Mouse (Mus musculus) midbrain, embryonic 12.5 days (tissue): Measurements from ENCODE around the gene Gm9837. TPM values are rescaled to one million over a fixed set of nuclear protein-coding genes. Genes with fewer than 3 reads are reported as not detected.

ENCODE experiments used
- ATAC-seq: fragments of 200-750 bp; cut with Nextera tagmentation; 2 replicates; pipeline ENCODE4 v1.8.0; 2017; ENCODE audit warnings: low read depth, moderate TSS enrichment, moderate library complexity; ENCODE audit not compliant: low FRiP score
- H3K27ac ChIP-seq: fragments of 300-500 bp; sonication (generic); replicated peaks from 2 replicates; pipeline ENCODE4 v1.5.1; 2016; ENCODE audit warnings: mild to moderate bottlenecking
- H3K27me3 ChIP-seq: fragments of 300-500 bp; sonication (generic); 2 replicates; pipeline ENCODE4 v1.6.1; 2016; ENCODE audit warnings: mild to moderate bottlenecking
- H3K36me3 ChIP-seq: fragments of 300-500 bp; sonication (generic); 2 replicates; pipeline ENCODE4 v1.6.1; 2016
- H3K4me1 ChIP-seq: fragments of 300-500 bp; sonication (generic); 2 replicates; pipeline ENCODE4 v1.6.1; 2016
- H3K4me2 ChIP-seq: fragments of 300-500 bp; sonication (generic); replicated peaks from 2 replicates; pipeline ENCODE4 v1.6.1; 2016; ENCODE audit warnings: mild to moderate bottlenecking, moderate library complexity
- H3K4me3 ChIP-seq: fragments of 300-500 bp; sonication (generic); 2 replicates; pipeline ENCODE4 v1.5.1; 2016; ENCODE audit warnings: mild to moderate bottlenecking
- H3K9ac ChIP-seq: fragments of 300-500 bp; sonication (generic); replicated peaks from 2 replicates; pipeline ENCODE4 v1.6.1; 2016; ENCODE audit warnings: mild to moderate bottlenecking, moderate library complexity
- H3K9me3 ChIP-seq: fragments of 300-500 bp; sonication (generic); 2 replicates; pipeline ENCODE4 v1.6.1; 2016; ENCODE audit warnings: mild to moderate bottlenecking
- WGBS: fragments of 180-500 bp; shearing (Covaris S2); methylation state at CpG from one replicate; pipeline ENCODE4 v1.1.7; 2016; 5-methylcytosine and 5-hydroxymethylcytosine counted together
- polyA plus RNA-seq: library from polyadenylated mRNA; unstranded; fragments of >200 nt; fragmentation: Nextera tagmentation; extraction: Ambion mirVana; gene quantifications from 2 replicates; pipeline ENCODE4 v1.2.1, GENCODE M21; 2016

Gm9837 gene
- not detected in 2 replicates for polyA plus RNA-seq

GRCm38 (mm10) chr11:53469968-53470695, at the start of gene Gm9837:
Gene Gm9837 (minus strand): TSS chr11:53470479.
- WGBS: 3% methylated on average over 29 of the region's 29 CpGs
- H3K4me2 ChIP-seq: peak within 1 kb of the TSS; percentile 51
- H3K9ac ChIP-seq: no peak within 1 kb of the TSS
- H3K36me3 ChIP-seq: no peaks in the 10 kb centered on the region
- peak within 1 kb of the TSS; percentile 28 for H3K4me3 ChIP-seq
- H3K27me3 ChIP-seq: peaks cover 90% of the 10 kb centered on the region
- ATAC-seq: peak; percentile 81
- H3K4me1 ChIP-seq: peaks cover 29% of the 10 kb centered on the region
- no peaks in the 10 kb centered on the region for H3K9me3 ChIP-seq
- H3K27ac ChIP-seq: no peak within 1 kb of the TSS

- no peak within 1 kb of the TSS for H3K27ac ChIP-seq
- 7% methylated on average over 48 of the region's 79 CpGs for WGBS
- peaks cover 25% of the 10 kb centered on the region for H3K4me1 ChIP-seq
Observed at GRCm38 (mm10) chr11:53519207-53520121, 49.2 kb upstream of the Gm9837 start, which contains the start of gene Sept8. Gene Sept8 (plus strand): TSS chr11:53519257.

GRCm38 (mm10) chr11:53518759-53519158, 48.5 kb upstream of the Gm9837 start:
- no peak for ATAC-seq
- Histone ChIP-seq H3K4me2 (no peak overlapping the region), H3K4me1 (peaks cover 25% of the 10 kb centered on the region), H3K4me3 (no peak overlapping the region), H3K9ac (no peak overlapping the region), H3K9me3 (no peaks in the 10 kb centered on the region), H3K27me3 (peaks cover 47% of the 10 kb centered on the region), H3K27ac (no peak overlapping the region), H3K36me3 (no peaks in the 10 kb centered on the region)
- 54% methylated on average over 5 of the region's 5 CpGs for WGBS

More at GRCm38 (mm10) chr11:53519207-53520121, 49.2 kb upstream of the Gm9837 start, which contains the start of gene Sept8:
- Histone ChIP-seq H3K36me3 (no peaks in the 10 kb centered on the region), H3K9ac (peak within 1 kb of the TSS; percentile 90), H3K27me3 (peaks cover 47% of the 10 kb centered on the region), H3K9me3 (no peaks in the 10 kb centered on the region), H3K4me3 (peak within 1 kb of the TSS; percentile 83), H3K4me2 (peak within 1 kb of the TSS; percentile 84)
- ATAC-seq: peak; percentile 85

- no peak overlapping the region for H3K4me3 ChIP-seq
- WGBS: 61% methylated on average over 8 of the region's 8 CpGs
Observed at GRCm38 (mm10) chr11:53516775-53517627, 46.7 kb upstream of the Gm9837 start.

GRCm38 (mm10) chr11:53510351-53510750, 40.1 kb upstream of the Gm9837 start:
- no peaks in the 10 kb centered on the region for H3K36me3 ChIP-seq
- no peaks in the 10 kb centered on the region for H3K4me1 ChIP-seq
- ATAC-seq: no peak
- 60% methylated on average over 5 of the region's 5 CpGs for WGBS
- no peak overlapping the region for H3K4me3 ChIP-seq
- no peaks in the 10 kb centered on the region for H3K9me3 ChIP-seq
- peaks cover 8% of the 10 kb centered on the region; the same call in 1 of the 2 replicates for H3K27me3 ChIP-seq
- no peak overlapping the region for H3K4me2 ChIP-seq
- no peak overlapping the region for H3K9ac ChIP-seq
- no peak overlapping the region for H3K27ac ChIP-seq

More at GRCm38 (mm10) chr11:53516775-53517627, 46.7 kb upstream of the Gm9837 start:
- no peaks in the 10 kb centered on the region for H3K36me3 ChIP-seq
- H3K27ac ChIP-seq: no peak overlapping the region
- peaks cover 25% of the 10 kb centered on the region for H3K4me1 ChIP-seq
- H3K27me3 ChIP-seq: peaks cover 50% of the 10 kb centered on the region
- H3K4me2 ChIP-seq: no peak overlapping the region
- H3K9ac ChIP-seq: no peak overlapping the region
- no peaks in the 10 kb centered on the region for H3K9me3 ChIP-seq
- no peak for ATAC-seq

GRCm38 (mm10) chr11:53508591-53508990, 38.3 kb upstream of the Gm9837 start:
- H3K9me3 ChIP-seq: no peaks in the 10 kb centered on the region
- 55% methylated on average over 3 of the region's 3 CpGs for WGBS
- no peak overlapping the region for H3K4me3 ChIP-seq
- no peaks in the 10 kb centered on the region for H3K36me3 ChIP-seq
- H3K27ac ChIP-seq: no peak overlapping the region
- no peak overlapping the region for H3K9ac ChIP-seq
- H3K4me1 ChIP-seq: no peaks in the 10 kb centered on the region
- peaks cover 18% of the 10 kb centered on the region for H3K27me3 ChIP-seq
- no peak for ATAC-seq
- no peak overlapping the region for H3K4me2 ChIP-seq

- WGBS: 68% methylated on average over 7 of the region's 7 CpGs
- H3K27me3 ChIP-seq: peaks cover 22% of the 10 kb centered on the region
- H3K4me3 ChIP-seq: no peak overlapping the region
- H3K27ac ChIP-seq: no peak overlapping the region
- no peak for ATAC-seq
- H3K9me3 ChIP-seq: no peaks in the 10 kb centered on the region
- no peak overlapping the region for H3K9ac ChIP-seq
- H3K4me2 ChIP-seq: no peak overlapping the region
- H3K4me1 ChIP-seq: no peaks in the 10 kb centered on the region
- H3K36me3 ChIP-seq: no peaks in the 10 kb centered on the region
Observed at GRCm38 (mm10) chr11:53508152-53508551, 37.9 kb upstream of the Gm9837 start.

GRCm38 (mm10) chr11:53507098-53507805, 37.0 kb upstream of the Gm9837 start:
- Histone ChIP-seq H3K9me3 (no peaks in the 10 kb centered on the region), H3K4me1 (no peaks in the 10 kb centered on the region), H3K4me3 (no peak overlapping the region), H3K4me2 (no peak overlapping the region), H3K36me3 (no peaks in the 10 kb centered on the region), H3K9ac (no peak overlapping the region), H3K27me3 (peaks cover 23% of the 10 kb centered on the region), H3K27ac (no peak overlapping the region)
- ATAC-seq: no peak
- 87% methylated on average over 9 of the region's 9 CpGs for WGBS

GRCm38 (mm10) chr11:53505026-53505663, 34.9 kb upstream of the Gm9837 start:
- Histone ChIP-seq H3K9ac (no peak overlapping the region), H3K9me3 (no peaks in the 10 kb centered on the region), H3K27me3 (peaks cover 39% of the 10 kb centered on the region), H3K4me3 (no peak overlapping the region), H3K4me1 (peaks cover 8% of the 10 kb centered on the region), H3K36me3 (no peaks in the 10 kb centered on the region), H3K27ac (no peak overlapping the region), H3K4me2 (no peak overlapping the region)
- ATAC-seq: no peak
- 73% methylated on average over 5 of the region's 5 CpGs for WGBS

- Histone ChIP-seq H3K4me3 (no peak overlapping the region), H3K9ac (no peak overlapping the region), H3K27ac (no peak overlapping the region), H3K36me3 (no peaks in the 10 kb centered on the region), H3K4me1 (peaks cover 8% of the 10 kb centered on the region), H3K9me3 (no peaks in the 10 kb centered on the region), H3K4me2 (no peak overlapping the region), H3K27me3 (peaks cover 44% of the 10 kb centered on the region)
- WGBS: 87% methylated on average over 8 of the region's 8 CpGs
- no peak for ATAC-seq
Observed at GRCm38 (mm10) chr11:53504376-53504775, 34.1 kb upstream of the Gm9837 start.
